Mouse (Mus musculus) neural tube, embryonic 14.5 days (tissue): ENCODE measurements around the gene Lyve1. TPM values are rescaled to one million over a fixed set of nuclear protein-coding genes. Genes with fewer than 3 reads are reported as not detected.

Experiments
- ATAC-seq: fragments of 200-750 bp; cut with Nextera tagmentation; 2 replicates; pipeline ENCODE4 v1.8.0; 2017; ENCODE audit warnings: low read depth, mild to moderate bottlenecking, moderate TSS enrichment, moderate library complexity
- H3K27ac ChIP-seq: fragments of 300-500 bp; sonication (generic); 2 replicates; pipeline ENCODE4 v1.5.1; 2014; ENCODE audit warnings: low read depth, mild to moderate bottlenecking, control low read depth, low read length, moderate library complexity, mixed read lengths
- H3K27me3 ChIP-seq: fragments of 300-500 bp; sonication (generic); 2 replicates; pipeline ENCODE4 v1.6.1; 2014; ENCODE audit warnings: low read length; ENCODE audit not compliant: control insufficient read depth, insufficient read depth
- H3K36me3 ChIP-seq: fragments of 300-500 bp; sonication (generic); 2 replicates; pipeline ENCODE4 v1.6.1; 2014; ENCODE audit warnings: low read length, mixed read lengths; ENCODE audit not compliant: control insufficient read depth, insufficient read depth
- H3K4me1 ChIP-seq: fragments of 300-500 bp; sonication (generic); 2 replicates; pipeline ENCODE4 v1.6.1; 2014; ENCODE audit warnings: low read length; ENCODE audit not compliant: control insufficient read depth, insufficient read depth
- H3K4me2 ChIP-seq: fragments of 300-500 bp; sonication (generic); 2 replicates; pipeline ENCODE4 v1.6.1; 2014; ENCODE audit warnings: mild to moderate bottlenecking, low read depth, low read length, control low read depth
- H3K4me3 ChIP-seq: fragments of 300-500 bp; sonication (generic); 2 replicates; pipeline ENCODE4 v1.5.1; 2014; ENCODE audit warnings: low read depth, low read length, control low read depth, mixed read lengths
- H3K9ac ChIP-seq: fragments of 300-500 bp; sonication (generic); replicated peaks from 2 replicates; pipeline ENCODE4 v1.6.1; 2014; ENCODE audit warnings: low read depth, mild to moderate bottlenecking, control low read depth, low read length, mixed read lengths
- H3K9me3 ChIP-seq: fragments of 300-500 bp; sonication (generic); 2 replicates; pipeline ENCODE4 v1.6.1; 2016; ENCODE audit warnings: low read length; ENCODE audit not compliant: control insufficient read depth
- WGBS: fragments of 180-500 bp; shearing (Covaris S2); extraction: QIAGEN DNeasy Blood & Tissue Kit; methylation state at CpG from one replicate; pipeline ENCODE4 v1.1.7; 2014; 5-methylcytosine and 5-hydroxymethylcytosine counted together
- polyA plus RNA-seq: library from polyadenylated mRNA; unstranded; fragments of >200 nt; fragmentation: Nextera tagmentation; extraction: Ambion mirVana; gene quantifications from 2 replicates; pipeline ENCODE4 v1.2.1, GENCODE M21; 2014

Lyve1 gene
- polyA plus RNA-seq, 1 experiment from 2014 or later, result 0.44 TPM

DNA sequence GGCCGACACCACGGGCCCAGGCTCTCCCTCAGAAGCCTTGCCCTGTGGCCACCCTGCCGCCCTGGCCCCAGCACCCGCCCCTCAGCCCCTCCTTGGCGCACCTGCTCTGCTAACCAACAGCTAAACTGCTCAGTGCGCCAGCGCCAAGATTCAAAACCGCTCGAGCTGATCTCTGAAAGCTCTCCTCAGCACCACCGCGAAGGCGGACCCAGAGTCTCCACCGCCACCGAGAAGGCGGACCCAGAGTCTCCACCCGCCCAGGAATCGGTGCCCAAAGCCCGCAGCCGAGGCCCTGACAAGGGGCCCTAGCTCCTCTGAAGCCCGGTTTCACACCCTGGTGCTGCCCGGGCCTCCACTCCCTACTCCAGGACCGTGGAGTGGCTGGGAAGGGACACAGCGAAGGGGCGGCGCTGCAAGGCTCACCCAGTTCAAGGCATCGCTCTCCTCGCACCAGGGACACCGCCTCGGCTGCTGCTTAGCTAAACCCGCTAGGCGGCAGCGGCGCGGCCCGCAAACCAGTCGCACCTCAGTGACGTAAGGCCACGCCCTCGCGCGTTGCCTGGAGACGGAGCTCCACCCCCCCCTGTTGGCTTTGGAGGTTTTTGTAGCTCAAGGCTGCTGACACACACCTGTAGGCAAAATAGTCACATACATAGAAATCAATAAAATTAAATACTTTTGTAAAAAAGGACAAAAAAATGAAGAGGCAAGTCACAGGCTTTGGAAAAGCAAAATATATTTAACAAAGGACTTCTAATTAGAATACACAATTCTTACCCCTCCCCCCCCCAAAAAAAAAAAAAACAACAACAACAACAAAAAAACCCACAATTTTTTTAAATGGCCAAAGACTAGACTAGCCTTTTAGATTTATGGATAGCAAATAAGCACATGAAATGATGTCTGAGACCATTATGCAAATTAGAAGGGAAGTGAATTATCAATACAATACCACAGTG, 18.8 kb downstream of the Lyve1 start, which contains the start of gene Rnf141:
Gene Rnf141, minus strand, starts transcription at position 542 of the 959 bp plus-strand sequence.
- Histone ChIP-seq H3K4me1 (peaks cover 3% of the 10 kb centered on the region; the same call in 1 of the 2 replicates), H3K4me3 (peak within 1 kb of the TSS; percentile 53), H3K27ac (peak within 1 kb of the TSS; percentile 83), H3K4me2 (peak within 1 kb of the TSS; percentile 85), H3K9me3 (no peaks in the 10 kb centered on the region), H3K36me3 (no peaks in the 10 kb centered on the region), H3K27me3 (no peaks in the 10 kb centered on the region), H3K9ac (peak within 1 kb of the TSS; percentile 69)
- WGBS, result under 1% methylated on average over 38 of the region's 42 CpGs
- ATAC-seq, result peak; percentile 96

DNA sequence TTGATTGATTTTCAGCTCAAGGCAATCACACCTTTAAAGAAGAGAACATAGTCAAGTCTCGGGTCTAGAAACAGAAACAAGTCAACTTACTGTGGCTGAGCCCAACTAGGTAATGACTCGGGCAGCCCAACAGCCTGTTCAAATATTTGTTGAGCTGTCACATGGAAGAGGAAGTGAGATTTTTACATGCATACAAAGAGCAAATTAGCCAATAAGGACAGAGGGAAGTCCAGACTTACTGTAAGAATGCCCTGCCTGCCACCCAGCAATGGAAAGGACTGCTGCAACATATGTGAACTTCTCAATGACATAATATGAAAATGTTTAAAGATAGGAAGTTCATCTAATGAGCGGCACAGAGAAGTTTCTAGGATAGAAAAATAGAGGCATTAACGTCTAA, 22.7 kb downstream of the Lyve1 start:
- no peak for ATAC-seq
- H3K36me3 ChIP-seq, result no peaks in the 10 kb centered on the region
- peaks cover 3% of the 10 kb centered on the region; the same call in 1 of the 2 replicates for H3K4me1 ChIP-seq
- WGBS, result 84% methylated on average over 4 of the region's 4 CpGs
- no peak overlapping the region for H3K4me3 ChIP-seq
- H3K27me3 ChIP-seq, result no peaks in the 10 kb centered on the region
- no peak overlapping the region for H3K27ac ChIP-seq
- H3K9ac ChIP-seq, result no peak overlapping the region
- H3K9me3 ChIP-seq, result no peaks in the 10 kb centered on the region
- no peak overlapping the region for H3K4me2 ChIP-seq

DNA sequence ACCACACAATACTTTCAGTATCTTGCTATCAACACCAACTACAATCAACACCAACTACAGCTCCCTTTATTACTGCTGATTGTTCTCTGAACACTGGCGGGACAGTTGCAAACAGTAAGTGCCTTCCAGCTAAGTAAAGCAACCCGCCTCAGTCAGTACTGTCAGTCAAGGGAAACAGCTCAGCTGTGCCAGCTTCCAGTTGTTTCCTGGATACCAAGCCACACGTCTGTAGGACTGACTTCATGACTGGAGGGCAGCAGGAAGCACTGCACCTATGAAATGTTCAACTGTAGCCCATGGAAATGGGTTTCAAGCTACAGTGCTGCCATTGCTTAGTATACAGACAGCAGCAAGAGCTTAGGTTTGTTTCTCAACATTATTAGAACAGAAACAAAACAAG, 28.5 kb downstream of the Lyve1 start:
- H3K4me2 ChIP-seq, result no peak overlapping the region
- H3K4me3 ChIP-seq, result no peak overlapping the region
- no peak overlapping the region for H3K9ac ChIP-seq
- H3K36me3 ChIP-seq, result no peaks in the 10 kb centered on the region
- no peak overlapping the region for H3K27ac ChIP-seq
- H3K27me3 ChIP-seq, result no peaks in the 10 kb centered on the region
- H3K4me1 ChIP-seq, result no peaks in the 10 kb centered on the region
- ATAC-seq, result no peak
- H3K9me3 ChIP-seq, result no peaks in the 10 kb centered on the region
- WGBS, result 48% methylated on average over 3 of the region's 3 CpGs

DNA sequence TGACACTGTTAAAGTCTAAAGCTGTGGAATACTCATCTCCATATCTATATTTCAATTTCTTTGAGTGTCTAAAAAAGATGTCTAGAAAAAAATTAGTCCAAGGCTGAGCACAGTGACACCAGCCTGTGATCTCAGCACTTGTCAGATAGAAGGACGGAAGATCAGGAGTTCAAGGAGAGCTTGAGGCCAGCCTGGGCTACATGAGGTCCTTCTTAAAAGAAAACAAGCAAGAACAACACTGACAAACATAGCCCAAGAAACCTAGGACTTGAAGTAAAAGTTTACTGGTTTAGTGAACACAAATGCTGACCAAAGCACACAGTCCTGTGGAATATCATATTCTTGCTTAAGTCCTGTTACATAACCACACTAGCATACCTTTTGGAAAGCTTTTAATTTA, 29.0 kb downstream of the Lyve1 start:
- no peak overlapping the region for H3K4me3 ChIP-seq
- no peaks in the 10 kb centered on the region for H3K27me3 ChIP-seq
- no peaks in the 10 kb centered on the region for H3K9me3 ChIP-seq
- no peak overlapping the region for H3K9ac ChIP-seq
- ATAC-seq, result no peak
- no peaks in the 10 kb centered on the region for H3K4me1 ChIP-seq
- 0 out of 2 replicates have a peak, but pooled peaks cover 2% of the 10 kb centered on the region for H3K36me3 ChIP-seq
- no peak overlapping the region for H3K27ac ChIP-seq
- WGBS, result 97% methylated on average over 1 of the region's 1 CpGs
- H3K4me2 ChIP-seq, result no peak overlapping the region

DNA sequence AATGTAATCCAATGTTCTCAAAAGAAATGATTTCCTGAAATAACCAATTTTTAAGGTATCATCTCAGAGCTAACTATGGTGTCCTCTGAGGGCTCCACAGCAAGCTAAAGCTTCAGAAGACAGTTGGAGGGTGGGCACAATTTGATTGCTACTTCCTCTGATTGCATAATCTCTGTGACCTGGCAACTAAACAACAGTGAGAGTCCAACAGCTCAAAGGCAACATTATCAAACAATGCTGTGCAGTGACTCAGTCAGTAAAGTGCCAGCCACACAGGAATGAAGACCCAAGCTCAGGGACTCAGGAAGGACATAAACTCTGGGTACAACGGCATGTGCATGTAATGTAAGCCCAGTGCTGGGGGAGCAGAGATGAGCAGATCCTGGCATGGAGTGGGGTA, 30.0 kb downstream of the Lyve1 start:
- no peaks in the 10 kb centered on the region for H3K9me3 ChIP-seq

DNA sequence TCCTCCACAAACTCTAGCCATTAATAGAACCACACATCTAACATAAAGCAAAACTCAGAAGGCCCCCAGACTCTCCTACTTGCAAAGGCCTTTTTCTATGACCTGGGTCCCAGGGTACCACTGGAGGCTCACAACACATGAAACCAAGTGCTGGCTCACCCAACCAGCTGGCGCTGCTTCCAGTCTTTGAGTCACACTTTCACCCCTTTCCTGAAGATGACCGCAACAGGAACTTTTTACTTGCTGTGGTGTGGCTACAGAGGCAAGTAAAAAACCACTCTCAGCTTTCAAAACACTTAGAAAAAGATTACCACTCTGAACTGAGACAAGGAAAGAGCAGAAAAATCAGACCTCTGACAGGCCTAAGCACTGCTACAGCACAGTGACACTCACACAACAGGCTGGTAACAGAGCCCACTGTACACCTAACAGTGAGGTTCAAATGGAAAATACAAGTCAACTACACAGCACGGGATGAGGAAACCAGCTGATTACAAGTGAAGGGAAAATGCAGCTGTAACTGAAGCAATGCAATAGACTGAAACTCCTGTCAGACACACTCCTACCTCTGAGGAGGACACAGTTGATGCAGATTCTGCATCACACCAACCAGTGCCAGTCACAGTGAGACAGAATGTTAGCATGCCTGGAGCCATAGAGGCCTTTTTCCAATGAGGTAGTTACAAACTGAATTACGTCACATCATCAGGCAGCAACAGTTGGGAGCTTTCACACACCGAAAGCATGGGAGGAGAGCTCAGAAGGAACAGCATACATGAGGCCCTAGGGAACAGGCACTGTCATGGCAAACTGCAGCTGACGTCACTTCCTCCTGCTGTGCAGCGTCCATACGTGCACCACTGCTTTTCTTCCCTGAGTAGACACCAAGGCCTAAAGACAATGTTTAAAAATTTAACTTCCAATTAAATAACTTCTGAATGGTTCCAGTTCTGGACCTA, 38.8 kb downstream of the Lyve1 start:
- Histone ChIP-seq H3K4me1 (no peaks in the 10 kb centered on the region), H3K4me2 (no peak overlapping the region), H3K9ac (no peak overlapping the region), H3K27ac (no peak overlapping the region), H3K4me3 (no peak overlapping the region), H3K36me3 (peaks cover 12% of the 10 kb centered on the region), H3K9me3 (no peaks in the 10 kb centered on the region), H3K27me3 (no peaks in the 10 kb centered on the region)
- ATAC-seq, result no peak
- WGBS, result 77% methylated on average over 8 of the region's 8 CpGs

More for the DNA sequence above, 30.0 kb downstream of the Lyve1 start:
- Histone ChIP-seq H3K4me2 (no peak overlapping the region), H3K36me3 (0 out of 2 replicates have a peak, but pooled peaks cover 4% of the 10 kb centered on the region), H3K27ac (no peak overlapping the region), H3K4me3 (no peak overlapping the region), H3K4me1 (no peaks in the 10 kb centered on the region), H3K9ac (no peak overlapping the region), H3K27me3 (no peaks in the 10 kb centered on the region)
- ATAC-seq, result no peak
- WGBS, result 100% methylated on average over 1 of the region's 1 CpGs

DNA sequence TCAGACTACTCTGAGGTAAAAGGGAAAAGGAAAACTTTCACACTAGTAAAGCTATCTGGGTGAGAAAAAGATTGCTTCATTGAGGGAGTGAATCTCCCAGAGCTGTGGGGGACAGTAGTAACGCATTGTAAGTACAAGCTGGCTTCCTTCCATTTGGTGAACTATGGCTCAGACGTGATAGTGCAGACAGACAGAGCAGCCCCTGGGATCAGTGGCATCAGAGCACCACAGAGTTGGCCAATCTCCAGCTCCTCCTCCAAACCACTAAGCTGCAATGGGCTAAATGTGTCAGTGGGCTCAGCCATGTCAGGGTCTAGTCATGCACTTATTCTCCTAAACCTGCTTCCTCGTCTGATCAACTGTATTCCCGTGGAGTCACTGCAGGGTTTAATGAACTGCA, 39.4 kb downstream of the Lyve1 start:
- WGBS, result 71% methylated on average over 4 of the region's 4 CpGs
- no peaks in the 10 kb centered on the region for H3K9me3 ChIP-seq
- H3K27me3 ChIP-seq, result no peaks in the 10 kb centered on the region
- no peak overlapping the region for H3K9ac ChIP-seq
- no peaks in the 10 kb centered on the region for H3K4me1 ChIP-seq
- H3K4me2 ChIP-seq, result no peak overlapping the region
- ATAC-seq, result no peak
- H3K27ac ChIP-seq, result no peak overlapping the region
- H3K36me3 ChIP-seq, result peaks cover 8% of the 10 kb centered on the region
- H3K4me3 ChIP-seq, result no peak overlapping the region

DNA sequence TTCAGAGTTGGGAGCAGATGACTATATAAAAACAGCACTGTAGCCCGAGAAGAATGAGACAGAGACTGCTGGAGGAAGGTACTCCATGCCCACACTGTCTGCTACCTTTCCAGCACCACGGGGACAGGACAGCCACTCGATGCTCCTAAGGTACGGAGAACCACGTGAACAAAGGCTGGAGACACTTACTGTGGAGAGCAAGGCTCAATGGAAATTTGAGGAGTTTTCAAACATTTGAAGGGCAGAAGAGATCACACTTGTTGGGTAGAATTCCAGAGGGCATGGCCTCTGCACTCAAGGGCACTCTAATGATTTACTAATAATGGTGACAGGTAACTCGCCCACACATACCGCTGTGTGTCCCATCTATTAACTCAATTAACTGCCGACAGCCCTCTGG, 40.0 kb downstream of the Lyve1 start:
- Histone ChIP-seq H3K27ac (no peak overlapping the region), H3K4me3 (no peak overlapping the region), H3K9me3 (no peaks in the 10 kb centered on the region), H3K4me1 (no peaks in the 10 kb centered on the region), H3K27me3 (no peaks in the 10 kb centered on the region), H3K36me3 (peaks cover 8% of the 10 kb centered on the region), H3K4me2 (no peak overlapping the region), H3K9ac (no peak overlapping the region)
- no peak for ATAC-seq
- 87% methylated on average over 8 of the region's 8 CpGs for WGBS
